Mouse (Mus musculus): ENCODE results near the gene Efna1. TPM values are rescaled to one million over a fixed set of nuclear protein-coding genes. Genes with fewer than 3 reads are reported as not detected.
A peak's percentile ranks its signal among the peaks of the same experiment; 100 is the strongest.

The Efna1 gene
- polyA plus RNA-seq, 1 experiment from 2014 or later: 12.4 TPM

MicroRNA genes within 50 kb of the gene (microRNA counts, 519-probe panel; counts per million panel counts)
- microRNA mmu-miR-92b: 473 counts per million, percentile 71 among the panel's probes with 10 or more counts

Small RNA genes within 50 kb of the gene (microRNA-seq; reads per million reads assigned to microRNA genes)
- 40.0 reads per million, percentile 36 among the genes with 10 or more reads in this experiment for gene Mir92b (ENCODE audit: borderline number of aligned reads)

Other genes starting within 250 kb of the Efna1 start
- 12.1 and 13.4 TPM in 2 replicates for gene Rusc1, start 187.8 kb downstream of the Efna1 start, polyA plus RNA-seq (2015; fragmentation: Nextera tagmentation; extraction: Ambion mirVana)
- gene Gm43738, start 180.0 kb downstream of the Efna1 start, polyA plus RNA-seq (2015; fragmentation: Nextera tagmentation; extraction: Ambion mirVana): not detected in 2 replicates
- 180 and 193 TPM in 2 replicates for gene Fdps, start 179.2 kb downstream of the Efna1 start, polyA plus RNA-seq (2015; fragmentation: Nextera tagmentation; extraction: Ambion mirVana)
- gene Pklr, start 145.0 kb downstream of the Efna1 start, polyA plus RNA-seq (2015; fragmentation: Nextera tagmentation; extraction: Ambion mirVana): not detected in 2 replicates
- gene Hcn3, start 120.9 kb downstream of the Efna1 start, polyA plus RNA-seq (2015; fragmentation: Nextera tagmentation; extraction: Ambion mirVana): 1.4 and 1.9 TPM in 2 replicates
- gene Clk2, start 116.3 kb downstream of the Efna1 start, polyA plus RNA-seq (2015; fragmentation: Nextera tagmentation; extraction: Ambion mirVana): 18.1 and 22.3 TPM in 2 replicates
- 130 and 131 TPM in 2 replicates for gene Scamp3, start 103.7 kb downstream of the Efna1 start, polyA plus RNA-seq (2015; fragmentation: Nextera tagmentation; extraction: Ambion mirVana)
- 71.2 and 80.1 TPM in 2 replicates for gene Fam189b, start 98.0 kb downstream of the Efna1 start, polyA plus RNA-seq (2015; fragmentation: Nextera tagmentation; extraction: Ambion mirVana)
- gene Gba, start 78.2 kb downstream of the Efna1 start, polyA plus RNA-seq (2015; fragmentation: Nextera tagmentation; extraction: Ambion mirVana): 51.3 and 51.8 TPM in 2 replicates
- gene Thbs3, start 66.0 kb downstream of the Efna1 start, polyA plus RNA-seq (2015; fragmentation: Nextera tagmentation; extraction: Ambion mirVana): 4.9 and 6.2 TPM in 2 replicates
- gene Mtx1, start 54.1 kb downstream of the Efna1 start, polyA plus RNA-seq (2015; fragmentation: Nextera tagmentation; extraction: Ambion mirVana): 206 and 223 TPM in 2 replicates
- gene Muc1, start 52.1 kb downstream of the Efna1 start, polyA plus RNA-seq (2015; fragmentation: Nextera tagmentation; extraction: Ambion mirVana): 1.4 and 2.4 TPM in 2 replicates
- gene Krtcap2, start 35.2 kb downstream of the Efna1 start, polyA plus RNA-seq (2015; fragmentation: Nextera tagmentation; extraction: Ambion mirVana): 304 and 318 TPM in 2 replicates
- gene Trim46, start 34.8 kb downstream of the Efna1 start, polyA plus RNA-seq (2015; fragmentation: Nextera tagmentation; extraction: Ambion mirVana): 0.98 and 1.6 TPM in 2 replicates
- gene Dpm3, start 21.8 kb downstream of the Efna1 start, polyA plus RNA-seq (2015; fragmentation: Nextera tagmentation; extraction: Ambion mirVana): 163 and 167 TPM in 2 replicates
- 84.7 and 87.2 TPM in 2 replicates for gene Slc50a1, start 10.6 kb downstream of the Efna1 start, polyA plus RNA-seq (2015; fragmentation: Nextera tagmentation; extraction: Ambion mirVana)
- 0.82 and 1.0 TPM in 2 replicates for gene Efna3, start 41.8 kb upstream of the Efna1 start, polyA plus RNA-seq (2015; fragmentation: Nextera tagmentation; extraction: Ambion mirVana)
- gene Efna4, start 56.9 kb upstream of the Efna1 start, polyA plus RNA-seq (2015; fragmentation: Nextera tagmentation; extraction: Ambion mirVana): 5.3 and 6.0 TPM in 2 replicates
- gene Adam15, start 68.9 kb upstream of the Efna1 start, polyA plus RNA-seq (2015; fragmentation: Nextera tagmentation; extraction: Ambion mirVana): 17.4 and 18.1 TPM in 2 replicates
- gene Dcst2, start 80.8 kb upstream of the Efna1 start, polyA plus RNA-seq (2015; fragmentation: Nextera tagmentation; extraction: Ambion mirVana): not detected in 2 replicates
- 0.10 and 0.14 TPM in 2 replicates for gene Dcst1, start 84.1 kb upstream of the Efna1 start, polyA plus RNA-seq (2015; fragmentation: Nextera tagmentation; extraction: Ambion mirVana)
- 4.1 and 4.6 TPM in 2 replicates for gene Zbtb7b, start 113.6 kb upstream of the Efna1 start, polyA plus RNA-seq (2015; fragmentation: Nextera tagmentation; extraction: Ambion mirVana)
- gene Lenep, start 121.7 kb upstream of the Efna1 start, polyA plus RNA-seq (2015; fragmentation: Nextera tagmentation; extraction: Ambion mirVana): not detected in 2 replicates
- 29.5 and 32.6 TPM in 2 replicates for gene Flad1, start 130.7 kb upstream of the Efna1 start, polyA plus RNA-seq (2015; fragmentation: Nextera tagmentation; extraction: Ambion mirVana)
- gene Cks1b, start 137.2 kb upstream of the Efna1 start, polyA plus RNA-seq (2015; fragmentation: Nextera tagmentation; extraction: Ambion mirVana): 466 and 485 TPM in 2 replicates
- gene Shc1, start 137.3 kb upstream of the Efna1 start, polyA plus RNA-seq (2015; fragmentation: Nextera tagmentation; extraction: Ambion mirVana): 37.2 and 44.7 TPM in 2 replicates
- 21.3 and 22.3 TPM in 2 replicates for gene Pygo2, start 149.1 kb upstream of the Efna1 start, polyA plus RNA-seq (2015; fragmentation: Nextera tagmentation; extraction: Ambion mirVana)
- gene Pbxip1, start 155.6 kb upstream of the Efna1 start, polyA plus RNA-seq (2015; fragmentation: Nextera tagmentation; extraction: Ambion mirVana): 23.1 and 27.3 TPM in 2 replicates
- gene Pmvk, start 173.4 kb upstream of the Efna1 start, polyA plus RNA-seq (2015; fragmentation: Nextera tagmentation; extraction: Ambion mirVana): 39.3 and 40.3 TPM in 2 replicates
- gene Kcnn3, start 239.0 kb upstream of the Efna1 start, polyA plus RNA-seq (2015; fragmentation: Nextera tagmentation; extraction: Ambion mirVana): 7.3 and 8.8 TPM in 2 replicates

All from thymus, postnatal 0 days (tissue).